In the genomic region with DNA sequence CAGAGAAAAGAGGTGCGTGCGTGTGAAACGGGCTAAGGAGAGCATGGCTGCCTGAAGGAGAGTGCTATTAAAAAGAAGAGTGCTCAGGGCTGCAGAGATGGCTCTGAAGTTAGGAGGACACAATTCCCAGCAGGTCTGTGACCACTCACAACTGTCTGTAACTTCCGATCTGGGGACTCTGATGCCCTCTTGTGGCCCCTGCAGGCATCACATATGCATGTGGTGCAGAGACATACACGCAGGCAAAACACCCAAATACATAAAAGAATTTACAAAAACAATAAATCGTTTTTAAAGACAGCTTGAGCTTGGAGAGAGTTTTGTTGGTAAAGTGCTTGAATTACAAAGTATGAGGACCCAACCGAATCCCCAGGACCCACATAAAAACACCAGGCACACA, we compare ENCODE assay signal across 8 mouse cellular contexts. TPM values are rescaled to one million over a fixed set of nuclear protein-coding genes. Genes with fewer than 3 reads are reported as not detected.
DNase-seq lines count a peak whose midpoint lies in the region.

No protein-coding gene starts in this region.

- intact Hi-C loops in left cerebral cortex, postnatal 4 days (cut with DNase I): no loop called here

- DNase-seq in cerebellum, postnatal 14 days: peak; percentile 64 to 76
- no peak for DNase-seq in cerebellum, adult 11 months
- peak; percentile 66 for DNase-seq in left cerebral cortex, postnatal 4 days
- no peak for DNase-seq in left cerebral cortex, adult 11 months (ENCODE audit: low spot score)
- peak; percentile 76 for DNase-seq in R1 (ENCODE audit: low read depth, low spot score)
- peak; percentile 46 for DNase-seq in forelimb bud, embryonic 11.5 days (ENCODE audit: low read depth, low spot score)
- DNase-seq in lung, postnatal 4 days: peak; percentile 63 to 71
- no peak for DNase-seq in layer of hippocampus, adult 18-20 months (ENCODE audit: low spot score in 2 of 2)

RNA-seq across cellular contexts. Expression of a gene that starts 3.1 kb away (rescaled TPM):
- 100 to 1,000 TPM; 183 to 185 TPM for total RNA-seq in left cerebral cortex, postnatal 4 days (2021)
- total RNA-seq in layer of hippocampus, adult 18-20 months (2021): 100 to 1,000 TPM; 192 to 208 TPM

RNA-seq across cellular contexts. Expression of a gene that starts 38.5 kb away (rescaled TPM):
- total RNA-seq in left cerebral cortex, postnatal 4 days (2021): 1 to 10 TPM in 1 of 2 experiments, under 1 TPM in 1; 0.62 to 1.9 TPM
- total RNA-seq in layer of hippocampus, adult 18-20 months (2021): under 1 TPM; 0.61 to 0.97 TPM

RNA-seq across cellular contexts. Expression of a gene that starts 42.5 kb away (rescaled TPM):
- total RNA-seq in left cerebral cortex, postnatal 4 days (2021): 100 to 1,000 TPM; 279 to 286 TPM
- 100 to 1,000 TPM; 169 to 170 TPM for total RNA-seq in layer of hippocampus, adult 18-20 months (2021)

RNA-seq across cellular contexts. Expression of a gene that starts 43.3 kb away (rescaled TPM):
- total RNA-seq in left cerebral cortex, postnatal 4 days (2021): 1 to 10 TPM; 6.2 to 6.6 TPM
- 10 to 100 TPM; 10.2 to 11.0 TPM for total RNA-seq in layer of hippocampus, adult 18-20 months (2021)

Comparison
In these comparisons a context has a peak if more than half of its experiments do, and no peak if none do; other contexts are left out.
1. DNase-seq: peak in cerebellum, postnatal 14 days (2 of 2), left cerebral cortex, postnatal 4 days (single experiment), R1 (single experiment), forelimb bud, embryonic 11.5 days (single experiment) and lung, postnatal 4 days (2 of 2); none in cerebellum, adult 11 months (single experiment), left cerebral cortex, adult 11 months (single experiment) and layer of hippocampus, adult 18-20 months (0 of 2).